Mouse (Mus musculus) kidney, postnatal 0 days (tissue): ENCODE results near the gene Rnf130. TPM values are rescaled to one million over a fixed set of nuclear protein-coding genes. Genes with fewer than 3 reads are reported as not detected.

Experiments used
- ATAC-seq: fragments of 200-750 bp; cut with Nextera tagmentation; replicated peaks from 2 replicates; pipeline ENCODE4 v1.8.0; 2017; ENCODE audit warnings: low read depth, moderate number of reproducible peaks, moderate TSS enrichment, moderate library complexity; ENCODE audit not compliant: low FRiP score
- DNase-seq: peaks from one replicate; pipeline ENCODE4 v3.0.0-alpha.2; 2016; ENCODE audit warnings: low spot score
- H3K27ac ChIP-seq: fragments of 300-500 bp; sonication (generic); 2 replicates; pipeline ENCODE4 v1.5.1; 2014; ENCODE audit warnings: mild to moderate bottlenecking
- H3K27me3 ChIP-seq: fragments of 300-500 bp; sonication (generic); 2 replicates; pipeline ENCODE4 v1.6.1; 2014; ENCODE audit warnings: low read length, mixed read lengths; ENCODE audit not compliant: insufficient read depth
- H3K36me3 ChIP-seq: fragments of 300-500 bp; sonication (generic); 2 replicates; pipeline ENCODE4 v1.6.1; 2014; ENCODE audit warnings: low read length, mixed read lengths; ENCODE audit not compliant: insufficient read depth
- H3K4me1 ChIP-seq: fragments of 300-500 bp; sonication (generic); replicated peaks from 2 replicates; pipeline ENCODE4 v1.6.1; 2014; ENCODE audit warnings: antibody characterized with exemption, low read length, mixed read lengths; ENCODE audit not compliant: insufficient read depth
- H3K4me2 ChIP-seq: fragments of 300-500 bp; sonication (generic); 2 replicates; pipeline ENCODE4 v1.6.1; 2014; ENCODE audit warnings: mild to moderate bottlenecking, low read length, moderate library complexity, mixed read lengths
- H3K4me3 ChIP-seq: fragments of 300-500 bp; sonication (generic); replicated peaks from 2 replicates; pipeline ENCODE4 v1.5.1; 2014; ENCODE audit warnings: low read depth, low read length
- H3K9ac ChIP-seq: fragments of 300-500 bp; sonication (generic); 2 replicates; pipeline ENCODE4 v1.6.1; 2014; ENCODE audit warnings: low read depth, low read length
- H3K9me3 ChIP-seq: fragments of 300-500 bp; sonication (generic); replicated peaks from 2 replicates; pipeline ENCODE4 v1.6.1; 2016; ENCODE audit warnings: low read length, inconsistent platforms, mixed read lengths
- CTCF ChIP-seq: IDR thresholded peaks from 2 replicates; pipeline ENCODE4 v1.5.1; 2016; ENCODE audit warnings: antibody characterized with exemption, low read depth, mild to moderate bottlenecking, moderate library complexity
- WGBS: fragments of 180-500 bp; shearing (Covaris S2); extraction: QIAGEN DNeasy Blood & Tissue Kit; methylation state at CpG from one replicate; pipeline ENCODE4 v1.1.7; 2014; 5-methylcytosine and 5-hydroxymethylcytosine counted together
- polyA plus RNA-seq: library from polyadenylated mRNA; unstranded; fragments of >200 nt; fragmentation: Nextera tagmentation; extraction: Ambion mirVana; gene quantifications from 2 replicates; pipeline ENCODE4 v1.2.1, GENCODE M21; 2015

The Rnf130 gene
- polyA plus RNA-seq, 1 experiment from 2014 or later, result 104 TPM

DNA sequence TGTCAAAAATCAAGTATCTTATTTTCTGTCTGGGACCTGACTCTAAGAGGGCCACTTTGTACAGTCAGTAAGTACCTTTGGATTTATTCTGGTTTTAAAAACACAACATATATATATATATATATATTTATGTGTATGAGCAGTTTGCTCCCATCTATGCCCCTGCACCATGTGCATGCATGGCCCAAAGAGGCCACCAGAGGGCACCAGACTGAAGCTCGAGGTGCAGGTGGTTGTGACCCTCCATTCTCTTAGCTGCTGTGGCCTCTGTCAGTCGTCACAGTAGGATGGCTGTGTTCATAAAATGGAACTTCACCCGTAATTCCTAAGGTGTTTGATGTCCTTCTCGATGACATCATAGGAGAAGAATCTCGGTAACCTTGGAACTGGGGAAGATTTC, 89.2 kb downstream of the Rnf130 start:
- 21% methylated on average over 5 of the region's 5 CpGs for WGBS
- Histone ChIP-seq H3K9me3 (no peaks in the 10 kb centered on the region), H3K4me1 (no peaks in the 10 kb centered on the region), H3K4me3 (no peak overlapping the region), H3K27ac (no peak overlapping the region), H3K4me2 (no peak overlapping the region), H3K36me3 (no peaks in the 10 kb centered on the region), H3K9ac (no peak overlapping the region), H3K27me3 (no peaks in the 10 kb centered on the region)
- ATAC-seq (peak; percentile 63; the same call in 1 of the 2 replicates), DNase-seq (peak; percentile 74)
- TF ChIP-seq CTCF, result peak; percentile 79

DNA sequence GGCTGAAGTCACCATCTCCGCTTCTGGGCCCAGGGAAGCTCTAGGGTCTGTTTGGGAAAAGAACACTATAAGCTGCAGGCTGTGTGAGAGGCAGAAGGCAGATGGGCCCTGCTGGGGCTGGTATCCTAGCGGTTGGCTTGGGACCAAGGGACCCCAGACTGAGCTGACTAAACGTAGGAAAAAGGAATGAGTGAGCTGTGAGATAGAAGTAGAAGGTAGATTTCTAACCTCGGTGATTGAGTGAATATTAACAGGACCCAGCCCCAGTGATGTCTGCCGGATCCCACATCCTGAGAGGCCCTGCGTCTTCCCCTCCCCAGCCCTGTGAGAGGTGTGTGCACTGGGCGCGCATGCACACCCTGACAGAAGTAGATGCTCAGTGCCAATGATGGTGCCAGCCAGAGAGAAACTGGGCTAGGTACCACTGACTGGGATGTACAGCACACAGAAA, 97.5 kb downstream of the Rnf130 start:
- Histone ChIP-seq H3K4me2 (no peak overlapping the region), H3K4me1 (no peaks in the 10 kb centered on the region), H3K27ac (no peak overlapping the region), H3K9me3 (no peaks in the 10 kb centered on the region), H3K36me3 (no peaks in the 10 kb centered on the region), H3K9ac (no peak overlapping the region), H3K27me3 (no peaks in the 10 kb centered on the region), H3K4me3 (no peak overlapping the region)
- TF ChIP-seq CTCF, result no peak
- DNase-seq (no peak), ATAC-seq (no peak)
- WGBS, result 90% methylated on average over 8 of the region's 8 CpGs

DNA sequence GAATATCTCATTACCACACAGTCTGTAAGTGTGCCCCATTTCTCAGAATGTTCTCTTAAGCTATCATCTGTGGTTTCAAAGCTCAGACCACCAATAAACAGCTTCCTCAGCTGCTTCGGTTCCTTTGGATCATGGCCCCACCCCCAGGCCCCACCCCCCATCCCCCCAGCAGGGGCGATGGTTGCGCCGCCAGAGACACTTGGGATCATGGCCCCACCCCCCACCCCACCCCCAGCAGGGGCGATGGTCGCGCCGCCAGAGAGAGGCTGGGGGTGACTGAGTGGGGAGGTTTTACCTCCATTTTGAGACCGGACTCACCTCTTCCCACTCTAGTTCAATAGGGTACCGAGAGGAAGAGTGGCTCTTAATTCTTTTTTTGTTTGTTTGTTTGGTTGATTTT, 102.6 kb downstream of the Rnf130 start:
- no peaks in the 10 kb centered on the region for H3K9me3 ChIP-seq
- 0 out of 2 replicates have a peak, but pooled peaks cover 6% of the 10 kb centered on the region for H3K4me1 ChIP-seq
- DNase-seq (no peak), ATAC-seq (no peak)
- no peak overlapping the region for H3K27ac ChIP-seq
- no peaks in the 10 kb centered on the region for H3K36me3 ChIP-seq
- no peaks in the 10 kb centered on the region for H3K27me3 ChIP-seq
- no peak overlapping the region for H3K9ac ChIP-seq
- H3K4me2 ChIP-seq, result peak overlapping the region; percentile 33
- WGBS, result 7% methylated on average over 10 of the region's 10 CpGs
- TF ChIP-seq CTCF, result no peak
- H3K4me3 ChIP-seq, result no peak overlapping the region

GRCm38 (mm10) chr11:50130811-50131766, 105.9 kb downstream of the Rnf130 start, which contains the start of gene Tbc1d9b:
TSS of gene Tbc1d9b (plus strand) at chr11:50131396.
- Histone ChIP-seq H3K4me1 (0 out of 2 replicates have a peak, but pooled peaks cover 6% of the 10 kb centered on the region), H3K9me3 (no peaks in the 10 kb centered on the region), H3K9ac (peak within 1 kb of the TSS; percentile 96), H3K4me2 (peak within 1 kb of the TSS; percentile 89), H3K27ac (peak within 1 kb of the TSS; percentile 85), H3K27me3 (no peaks in the 10 kb centered on the region), H3K36me3 (0 out of 2 replicates have a peak, but pooled peaks cover 6% of the 10 kb centered on the region), H3K4me3 (peak within 1 kb of the TSS; percentile 92)
- peak; percentile 72 for TF ChIP-seq CTCF
- WGBS, result under 1% methylated on average over 77 of the region's 77 CpGs
- ATAC-seq (peak; percentile 92), DNase-seq (peak; percentile 96)

GRCm38 (mm10) chr11:50131801-50132201, 106.7 kb downstream of the Rnf130 start:
- Histone ChIP-seq H3K9me3 (no peaks in the 10 kb centered on the region), H3K4me3 (peak overlapping the region; percentile 92), H3K4me2 (peak overlapping the region; percentile 89), H3K27ac (peak overlapping the region; percentile 85; the same call in 1 of the 2 replicates), H3K4me1 (0 out of 2 replicates have a peak, but pooled peaks cover 6% of the 10 kb centered on the region), H3K27me3 (no peaks in the 10 kb centered on the region), H3K9ac (peak overlapping the region; percentile 96), H3K36me3 (0 out of 2 replicates have a peak, but pooled peaks cover 13% of the 10 kb centered on the region)
- WGBS, result 8% methylated on average over 10 of the region's 10 CpGs
- DNase-seq (peak; percentile 28), ATAC-seq (no peak)
- no peak for TF ChIP-seq CTCF

GRCm38 (mm10) chr11:50132265-50132664, 107.1 kb downstream of the Rnf130 start:
- no peaks in the 10 kb centered on the region for H3K27me3 ChIP-seq
- WGBS, result 83% methylated on average over 6 of the region's 6 CpGs
- H3K4me2 ChIP-seq, result peak overlapping the region; percentile 89
- H3K9me3 ChIP-seq, result no peaks in the 10 kb centered on the region
- 0 out of 2 replicates have a peak, but pooled peaks cover 14% of the 10 kb centered on the region for H3K36me3 ChIP-seq
- H3K9ac ChIP-seq, result peak overlapping the region; percentile 96
- 0 out of 2 replicates have a peak, but pooled peaks cover 6% of the 10 kb centered on the region for H3K4me1 ChIP-seq
- H3K4me3 ChIP-seq, result peak overlapping the region; percentile 92
- no peak for DNase-seq
- H3K27ac ChIP-seq, result no peak overlapping the region
- ATAC-seq, result no peak
- TF ChIP-seq CTCF, result no peak
